Mouse (Mus musculus): ENCODE measurements around the gene Abcg4. TPM values are rescaled to one million over a fixed set of nuclear protein-coding genes. Genes with fewer than 3 reads are reported as not detected.
A peak's percentile ranks its signal among the peaks of the same experiment; 100 is the strongest.
"Not testable (repeated sequence)": the region's sequence is repeated elsewhere in the genome, so short reads cannot be mapped to it uniquely, and the experiment has no call there.

Gene Abcg4
- polyA plus RNA-seq, 1 experiment from 2014 or later, result 1.8 TPM

GRCm38 (mm10) chr9:44300001-44300400 is 11.6 kb upstream of the Abcg4 start:
- H3K9ac ChIP-seq; H3K4me3 ChIP-seq; ATAC-seq (ENCODE audit: borderline replicate concordance, extremely low read depth, low FRiP score, low TSS enrichment); H3K27me3 ChIP-seq; H3K9me3 ChIP-seq; H3K4me2 ChIP-seq; H3K27ac ChIP-seq: not testable (repeated sequence)
- peaks cover 68% of the 10 kb centered on the region for H3K36me3 ChIP-seq
- peaks cover 14% of the 10 kb centered on the region for H3K4me1 ChIP-seq
- WGBS, result 91% methylated on average over 3 of the region's 3 CpGs

DNA sequence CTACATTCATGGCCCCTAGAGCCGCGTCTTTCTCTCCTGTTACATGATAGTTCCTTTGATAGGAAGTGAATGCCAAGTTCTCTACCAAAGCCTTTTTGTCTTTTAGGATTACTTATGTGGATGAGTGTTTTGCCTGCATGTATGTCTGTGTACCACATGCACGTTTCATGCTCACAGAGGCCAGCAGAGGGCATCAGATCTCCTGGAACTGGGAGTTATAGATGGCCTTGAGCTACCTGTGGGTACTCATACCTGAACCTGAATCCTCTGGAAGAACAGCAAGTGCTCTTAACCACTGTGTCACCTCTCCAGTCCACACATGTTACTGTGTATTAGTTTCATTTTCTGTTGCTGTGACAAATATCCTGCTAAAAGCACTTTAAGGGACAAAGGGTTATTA is 4.1 kb upstream of the Abcg4 start:
- no peaks in the 10 kb centered on the region for H3K9me3 ChIP-seq
- 61% methylated on average over 3 of the region's 3 CpGs for WGBS
- no peak overlapping the region for H3K4me3 ChIP-seq
- peaks cover 19% of the 10 kb centered on the region for H3K27me3 ChIP-seq
- no peak for ATAC-seq (ENCODE audit: borderline replicate concordance, extremely low read depth, low FRiP score, low TSS enrichment)
- no peak overlapping the region for H3K4me2 ChIP-seq
- peaks cover 61% of the 10 kb centered on the region for H3K36me3 ChIP-seq
- H3K9ac ChIP-seq, result no peak overlapping the region
- H3K27ac ChIP-seq, result no peak overlapping the region
- peaks cover 15% of the 10 kb centered on the region for H3K4me1 ChIP-seq

DNA sequence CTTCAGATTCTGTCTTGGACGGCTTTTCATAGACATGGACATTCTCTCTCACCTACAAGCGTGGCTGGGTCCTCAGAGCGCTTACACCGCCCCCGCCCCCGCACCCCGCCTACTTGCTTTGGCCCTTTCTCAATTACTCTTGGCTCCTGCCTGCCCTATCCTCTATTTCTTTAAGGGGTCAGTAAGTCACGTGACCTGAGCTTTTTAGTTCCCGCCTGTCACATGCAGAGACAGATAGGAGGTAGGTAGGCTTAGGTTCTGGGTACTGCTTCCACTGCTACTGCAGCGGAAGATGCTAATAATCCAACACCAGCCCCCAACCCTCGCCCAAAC is 510 bp upstream of the Abcg4 start:
- H3K27me3 ChIP-seq, result peaks cover 32% of the 10 kb centered on the region
- 11% methylated on average over 11 of the region's 11 CpGs for WGBS
- ATAC-seq (ENCODE audit: borderline replicate concordance, extremely low read depth, low FRiP score, low TSS enrichment), result no peak
- H3K4me3 ChIP-seq, result no peak overlapping the region
- H3K9me3 ChIP-seq, result no peaks in the 10 kb centered on the region
- no peak overlapping the region for H3K9ac ChIP-seq
- no peak overlapping the region for H3K27ac ChIP-seq
- peaks cover 24% of the 10 kb centered on the region for H3K4me1 ChIP-seq
- H3K36me3 ChIP-seq, result peaks cover 32% of the 10 kb centered on the region
- peak overlapping the region; percentile 97; the same call in 1 of the 2 replicates for H3K4me2 ChIP-seq

- WGBS, result under 1% methylated on average over 47 of the region's 47 CpGs
- Histone ChIP-seq H3K27me3 (peaks cover 32% of the 10 kb centered on the region), H3K9me3 (no peaks in the 10 kb centered on the region), H3K27ac (no peak overlapping the region), H3K9ac (peak overlapping the region; percentile 47), H3K4me1 (peaks cover 24% of the 10 kb centered on the region), H3K4me2 (peak overlapping the region; percentile 97), H3K4me3 (peak overlapping the region; percentile 59), H3K36me3 (peaks cover 21% of the 10 kb centered on the region)
- peak; percentile 55; the same call in 1 of the 2 replicates for ATAC-seq (ENCODE audit: borderline replicate concordance, extremely low read depth, low FRiP score, low TSS enrichment)
Observed at GRCm38 (mm10) chr9:44287401-44288075, 877 bp downstream of the Abcg4 start.

GRCm38 (mm10) chr9:44287003-44287400 is 1.4 kb downstream of the Abcg4 start:
- peak overlapping the region; percentile 47 for H3K9ac ChIP-seq
- WGBS, result 11% methylated on average over 11 of the region's 11 CpGs
- peaks cover 32% of the 10 kb centered on the region for H3K27me3 ChIP-seq
- peak overlapping the region; percentile 59 for H3K4me3 ChIP-seq
- H3K36me3 ChIP-seq, result peaks cover 15% of the 10 kb centered on the region; the same call in 1 of the 2 replicates
- no peak overlapping the region for H3K27ac ChIP-seq
- ATAC-seq (ENCODE audit: borderline replicate concordance, extremely low read depth, low FRiP score, low TSS enrichment), result peak; percentile 9; the same call in 1 of the 2 replicates
- peaks cover 24% of the 10 kb centered on the region for H3K4me1 ChIP-seq
- no peaks in the 10 kb centered on the region for H3K9me3 ChIP-seq
- peak overlapping the region; percentile 97 for H3K4me2 ChIP-seq

DNA sequence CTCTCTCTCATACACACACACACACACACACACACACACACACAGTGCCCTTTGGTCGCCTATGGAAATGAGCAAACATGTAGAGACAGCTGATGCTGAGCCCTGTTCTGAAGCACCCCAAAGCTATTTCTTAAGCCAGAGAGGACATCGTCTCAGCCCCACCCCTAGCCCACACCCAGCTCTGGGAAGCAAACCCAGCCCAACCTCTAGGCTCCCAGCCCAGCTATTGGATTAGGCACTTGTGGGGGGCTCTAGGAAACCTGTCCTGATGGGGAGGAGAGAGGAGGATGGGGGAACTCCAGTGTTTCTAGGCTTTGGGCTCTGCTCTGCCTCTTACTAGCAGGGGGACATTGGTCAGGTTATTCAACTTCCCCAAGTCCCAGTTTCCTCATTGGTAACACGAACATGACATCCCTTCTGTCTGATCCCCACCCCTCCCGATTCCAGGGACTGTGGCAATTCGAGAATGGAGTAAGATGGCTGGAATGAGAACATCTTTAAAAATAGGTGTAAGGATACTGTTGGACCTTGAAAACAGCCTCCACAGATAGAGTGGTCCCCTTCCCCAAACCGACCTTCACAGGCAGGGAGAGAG is 2.1 kb downstream of the Abcg4 start:
- 17% methylated on average over 6 of the region's 6 CpGs for WGBS
- no peak overlapping the region for H3K4me3 ChIP-seq
- no peak overlapping the region for H3K27ac ChIP-seq
- peaks cover 32% of the 10 kb centered on the region for H3K27me3 ChIP-seq
- no peak overlapping the region for H3K9ac ChIP-seq
- no peak overlapping the region for H3K4me2 ChIP-seq
- no peak for ATAC-seq (ENCODE audit: borderline replicate concordance, extremely low read depth, low FRiP score, low TSS enrichment)
- peaks cover 9% of the 10 kb centered on the region; the same call in 1 of the 2 replicates for H3K36me3 ChIP-seq
- peaks cover 24% of the 10 kb centered on the region for H3K4me1 ChIP-seq
- H3K9me3 ChIP-seq, result no peaks in the 10 kb centered on the region

DNA sequence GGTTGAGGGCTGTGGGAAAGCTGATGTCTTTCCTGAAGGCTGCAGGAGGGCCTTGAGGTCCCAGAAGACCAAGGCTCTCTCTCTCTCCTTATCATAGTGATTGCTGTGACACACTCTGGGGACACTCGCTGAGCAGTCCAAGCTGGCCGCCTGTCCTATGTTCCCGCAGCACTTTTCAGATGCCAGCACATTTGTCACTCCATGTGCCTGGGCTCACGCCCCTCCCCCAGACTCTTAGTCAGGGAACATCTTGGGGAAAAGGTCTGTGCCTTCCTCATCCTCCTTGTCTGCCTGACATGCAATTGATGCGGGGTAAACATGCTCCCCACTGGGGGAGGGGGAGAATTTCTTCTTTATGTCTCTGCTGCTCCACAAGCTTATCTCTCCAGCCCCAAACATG is 5.2 kb downstream of the Abcg4 start:
- Histone ChIP-seq H3K9ac (no peak overlapping the region), H3K27ac (no peak overlapping the region), H3K4me3 (no peak overlapping the region), H3K27me3 (peaks cover 19% of the 10 kb centered on the region), H3K36me3 (no peaks in the 10 kb centered on the region), H3K9me3 (no peaks in the 10 kb centered on the region), H3K4me1 (peaks cover 17% of the 10 kb centered on the region), H3K4me2 (no peak overlapping the region)
- 42% methylated on average over 5 of the region's 5 CpGs for WGBS
- ATAC-seq (ENCODE audit: borderline replicate concordance, extremely low read depth, low FRiP score, low TSS enrichment), result no peak

GRCm38 (mm10) chr9:44269973-44270372 is 18.4 kb downstream of the Abcg4 start:
- no peak overlapping the region for H3K9ac ChIP-seq

DNA sequence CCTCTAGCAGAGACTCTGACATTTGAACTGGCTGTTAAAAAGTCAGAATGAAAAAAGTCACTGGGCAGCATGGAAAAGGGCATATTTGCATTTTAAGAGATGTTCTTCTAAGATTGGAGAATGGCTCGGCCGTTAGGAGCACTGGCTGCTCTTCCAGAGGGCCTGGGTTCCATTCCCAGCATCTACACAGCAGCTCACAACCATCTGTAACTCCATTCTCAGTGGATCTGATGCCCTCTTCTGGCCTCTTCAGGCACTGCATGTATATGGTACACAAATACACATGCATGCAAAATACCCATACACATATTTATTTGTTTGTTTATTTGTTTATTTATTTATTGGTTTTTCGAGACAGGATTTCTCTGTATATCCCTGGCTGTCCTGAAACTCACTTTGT is 19.3 kb downstream of the Abcg4 start:
- H3K9me3 ChIP-seq, result no peaks in the 10 kb centered on the region
- peaks cover 14% of the 10 kb centered on the region for H3K4me1 ChIP-seq
- no peaks in the 10 kb centered on the region for H3K27me3 ChIP-seq
- WGBS, result 73% methylated on average over 3 of the region's 3 CpGs
- no peak overlapping the region for H3K4me3 ChIP-seq
- no peak for ATAC-seq (ENCODE audit: borderline replicate concordance, extremely low read depth, low FRiP score, low TSS enrichment)
- no peak overlapping the region for H3K27ac ChIP-seq
- H3K4me2 ChIP-seq, result no peak overlapping the region
- H3K36me3 ChIP-seq, result no peaks in the 10 kb centered on the region
- H3K9ac ChIP-seq, result no peak overlapping the region

More at GRCm38 (mm10) chr9:44269973-44270372, 18.4 kb downstream of the Abcg4 start:
- Histone ChIP-seq H3K4me1 (peaks cover 14% of the 10 kb centered on the region), H3K27ac (no peak overlapping the region), H3K27me3 (no peaks in the 10 kb centered on the region), H3K9me3 (no peaks in the 10 kb centered on the region), H3K4me2 (no peak overlapping the region), H3K4me3 (no peak overlapping the region), H3K36me3 (no peaks in the 10 kb centered on the region)
- ATAC-seq (ENCODE audit: borderline replicate concordance, extremely low read depth, low FRiP score, low TSS enrichment), result no peak
- 81% methylated on average over 4 of the region's 4 CpGs for WGBS

DNA sequence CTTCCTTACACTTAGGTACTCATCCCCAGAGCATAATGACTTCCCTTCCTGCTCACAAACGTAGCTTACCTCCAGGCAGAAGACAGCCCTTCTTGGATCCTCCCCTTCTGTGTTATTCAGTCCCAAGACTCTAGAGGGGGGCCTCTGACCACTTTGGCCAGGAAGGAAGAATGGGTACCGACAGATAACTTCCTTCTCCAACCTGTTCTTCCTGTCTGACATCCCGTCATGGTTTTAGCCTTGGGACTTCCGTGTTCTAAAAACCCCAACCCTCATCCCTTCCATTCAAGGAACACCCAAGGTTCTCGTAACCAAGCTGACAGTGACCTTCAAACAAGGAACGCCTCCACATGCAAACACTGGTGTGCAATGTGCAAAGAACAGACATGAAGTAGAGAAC is 20.0 kb downstream of the Abcg4 start, which contains the start of gene Nlrx1:
Gene Nlrx1, minus strand, starts transcription at position 168 of the 400 bp plus-strand sequence.
- peak within 1 kb of the TSS; percentile 51 for H3K4me3 ChIP-seq
- H3K4me2 ChIP-seq, result peak within 1 kb of the TSS; percentile 82
- H3K9me3 ChIP-seq, result no peaks in the 10 kb centered on the region
- no peaks in the 10 kb centered on the region for H3K36me3 ChIP-seq
- peak within 1 kb of the TSS; percentile 76 for H3K27ac ChIP-seq
- ATAC-seq (ENCODE audit: borderline replicate concordance, extremely low read depth, low FRiP score, low TSS enrichment), result no peak; the same call in 1 of the 2 replicates
- peak within 1 kb of the TSS; percentile 90 for H3K9ac ChIP-seq
- 56% methylated on average over 6 of the region's 6 CpGs for WGBS
- no peaks in the 10 kb centered on the region for H3K27me3 ChIP-seq
- H3K4me1 ChIP-seq, result peaks cover 14% of the 10 kb centered on the region

- 4% methylated on average over 28 of the region's 28 CpGs for WGBS
- H3K27ac ChIP-seq, result peak overlapping the region; percentile 76
- H3K36me3 ChIP-seq, result no peaks in the 10 kb centered on the region
- peak overlapping the region; percentile 90 for H3K9ac ChIP-seq
- peak overlapping the region; percentile 51 for H3K4me3 ChIP-seq
- H3K9me3 ChIP-seq, result no peaks in the 10 kb centered on the region
- ATAC-seq (ENCODE audit: borderline replicate concordance, extremely low read depth, low FRiP score, low TSS enrichment), result peak; percentile 93
- no peaks in the 10 kb centered on the region for H3K27me3 ChIP-seq
- H3K4me2 ChIP-seq, result peak overlapping the region; percentile 82
- H3K4me1 ChIP-seq, result peaks cover 14% of the 10 kb centered on the region
Observed at GRCm38 (mm10) chr9:44268027-44268360, 20.4 kb downstream of the Abcg4 start.

DNA sequence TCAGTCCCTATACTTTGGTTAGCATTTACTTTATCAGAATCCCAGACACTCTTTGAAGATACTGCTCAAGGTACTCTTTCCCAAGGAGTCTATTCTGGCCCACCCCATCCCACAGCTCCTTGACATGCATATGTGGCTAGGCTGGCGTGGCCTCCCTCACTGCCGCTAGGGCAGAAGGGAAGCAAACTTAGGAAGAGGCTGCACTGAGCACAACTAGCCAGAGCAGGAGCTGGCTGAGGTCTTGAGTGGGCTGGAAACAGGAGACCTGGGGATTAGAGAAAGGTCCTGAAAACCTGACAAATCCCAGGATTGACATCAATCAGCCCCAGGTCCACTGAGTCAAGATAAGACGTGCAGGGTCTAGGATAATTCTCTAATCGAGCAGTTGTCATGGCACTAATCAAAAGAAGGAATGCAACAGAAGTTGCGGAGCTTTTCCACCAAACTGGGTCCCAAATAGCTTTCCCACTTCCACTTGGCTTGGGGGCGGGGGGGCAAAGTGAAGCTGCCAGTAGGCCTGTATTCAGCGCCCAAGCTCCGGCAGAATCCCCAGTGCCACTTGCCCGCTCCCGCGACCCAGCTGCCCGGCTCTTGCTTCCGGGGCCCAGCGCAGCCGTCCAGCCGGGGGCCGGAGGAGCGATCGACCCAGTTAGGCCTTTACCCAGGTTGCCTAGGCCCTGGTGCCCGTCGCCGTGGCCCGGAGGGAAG is 20.9 kb downstream of the Abcg4 start:
- H3K9me3 ChIP-seq, result no peaks in the 10 kb centered on the region
- no peaks in the 10 kb centered on the region for H3K27me3 ChIP-seq
- peak overlapping the region; percentile 82 for H3K4me2 ChIP-seq
- WGBS, result 8% methylated on average over 23 of the region's 23 CpGs
- peak overlapping the region; percentile 90 for H3K9ac ChIP-seq
- peaks cover 14% of the 10 kb centered on the region for H3K4me1 ChIP-seq
- no peaks in the 10 kb centered on the region for H3K36me3 ChIP-seq
- peak overlapping the region; percentile 51 for H3K4me3 ChIP-seq
- peak overlapping the region; percentile 76 for H3K27ac ChIP-seq
- peak; percentile 47 for ATAC-seq (ENCODE audit: borderline replicate concordance, extremely low read depth, low FRiP score, low TSS enrichment)
